23 mouse cellular contexts compared by ENCODE assay signal in genomic region chr11:3283645-3284044, GRCm38 (mm10). TPM values are rescaled to one million over a fixed set of nuclear protein-coding genes. Genes with fewer than 3 reads are reported as not detected.
A peak's percentile ranks its signal among the peaks of the same experiment; 100 is the strongest.
DNase-seq lines count a peak whose midpoint lies in the region; TF ChIP-seq lines count a peak whose summit lies in the region.
"Had no signal": no experiment of that assay in that cellular context is flagged by ENCODE, and none has a peak within 500 bp of the region (broad histone marks: within the 10 kb centered on the region; RNA-seq: fewer than 3 reads in every experiment).

No protein-coding gene starts in this region.

- H3K4me3 ChIP-seq in lung, adult 2 months (replicated peaks; ENCODE audit: extremely low read depth, low read depth, low read length), result no peak overlapping the region
- H3K4me3 ChIP-seq: embryonic facial prominence, embryonic 13.5 days; embryonic facial prominence, embryonic 15.5 days; erythroblast, embryonic 14.5 days; forebrain, embryonic 10.5 days; forebrain, embryonic 12.5 days had no signal

- H3K4me1 ChIP-seq in lung, adult 2 months (ENCODE audit: control insufficient read depth, insufficient read depth, low read length), result peaks cover 7% of the 10 kb centered on the region

- TF ChIP-seq POLR2A in lung, adult 2 months (IDR thresholded peaks at IDR 0.05; ENCODE audit: borderline replicate concordance, extremely low read depth, low read depth, low read length), result no peak

- no peak for TF ChIP-seq CTCF in lung, adult 2 months (IDR thresholded peaks at IDR 0.05; ENCODE audit: insufficient read depth, low read length)

- WGBS in lung, adult 2 months, result 81% methylated on average over 6 of the region's 6 CpGs

- peak; percentile 38 to 74 for DNase-seq in lung, adult 18-20 months
- DNase-seq in lung, adult 2 months, result no peak
- peak; percentile 36 for DNase-seq in lung, postnatal 10 days
- no peak for DNase-seq in lung, postnatal 14 days
- peak; percentile 0 for DNase-seq in thymus, postnatal 4 days
- no peak for DNase-seq in thymus, postnatal 36 days
- peak; percentile 77 for DNase-seq in lung, postnatal 36 days
- no peak for DNase-seq in urinary bladder, adult 2 months (ENCODE audit: low spot score)
- DNase-seq: adrenal gland, adult 2 months; adrenal gland, postnatal 10 days; adrenal gland, postnatal 25 days; cerebellum, adult 11 months; cerebellum, adult 18-20 months; cerebellum, adult 8-10 months; cerebellum, adult 9-11 months; cerebellum, postnatal 14 days; cerebellum, postnatal 36 days; embryo, embryonic 11 days had no signal

RNA-seq across cellular contexts. Expression of gene Patz1, which starts 5.0 kb away (rescaled TPM):
- polyA plus RNA-seq in lung, adult 2 months (2012; rRNA removed), result 40.3 and 50.9 TPM in 2 replicates
- 26.9 and 29.4 TPM in 2 replicates for polyA plus RNA-seq in urinary bladder, adult 2 months (2012; rRNA removed)

RNA-seq across cellular contexts. Expression of gene Drg1, which starts 17.4 kb away (rescaled TPM):
- polyA plus RNA-seq in lung, adult 2 months (2012; rRNA removed), result 20.1 and 21.5 TPM in 2 replicates
- polyA plus RNA-seq in urinary bladder, adult 2 months (2012; rRNA removed), result 61.2 and 63.8 TPM in 2 replicates

RNA-seq across cellular contexts. Expression of gene Pik3ip1, which starts 46.6 kb away (rescaled TPM):
- 23.2 and 38.3 TPM in 2 replicates for polyA plus RNA-seq in lung, adult 2 months (2012; rRNA removed)
- polyA plus RNA-seq in urinary bladder, adult 2 months (2012; rRNA removed), result 37.8 and 51.7 TPM in 2 replicates

Comparison
In these comparisons a context has a peak if more than half of its experiments do, and no peak if none do; other contexts are left out.
1. DNase-seq: peak in lung, adult 18-20 months (2 of 2), lung, postnatal 10 days (single experiment), thymus, postnatal 4 days (single experiment) and lung, postnatal 36 days (single experiment); none in lung, adult 2 months (single experiment), lung, postnatal 14 days (single experiment), thymus, postnatal 36 days (0 of 2) and urinary bladder, adult 2 months (single experiment).